Mouse (Mus musculus) hindbrain, embryonic 10.5 days (tissue): ENCODE measurements around the gene Map7. TPM values are rescaled to one million over a fixed set of nuclear protein-coding genes. Genes with fewer than 3 reads are reported as not detected.

ENCODE experiments used
- polyA plus RNA-seq: library from polyadenylated mRNA; unstranded; fragments of >200 nt; fragmentation: Nextera tagmentation; extraction: Ambion mirVana; gene quantifications from 2 replicates; pipeline ENCODE4 v1.2.1, GENCODE M21; 2016

Gene Map7
- polyA plus RNA-seq, 1 experiment from 2014 or later: 8.9 TPM

Other genes with a start within 250 kb of the Map7 start
- gene Pex7, start 240.8 kb upstream of the Map7 start, polyA plus RNA-seq: 31.7 and 33.0 TPM in 2 replicates
- gene Map3k5, start 214.0 kb upstream of the Map7 start, polyA plus RNA-seq: 0.46 and 0.55 TPM in 2 replicates
- gene Bclaf1, start 164.0 kb downstream of the Map7 start, polyA plus RNA-seq: 124 and 155 TPM in 2 replicates
- gene Mtfr2, start 199.3 kb downstream of the Map7 start, polyA plus RNA-seq: 2.7 and 4.3 TPM in 2 replicates